Mouse (Mus musculus) gastrocnemius, adult 18-20 months (tissue): ENCODE data around the gene Wdr95. TPM values are rescaled to one million over a fixed set of nuclear protein-coding genes. Genes with fewer than 3 reads are reported as not detected.

ENCODE experiments used
- DNase-seq: peaks from one replicate; pipeline ENCODE4 v3.0.0; 2021; ENCODE audit warnings: low spot score
- total RNA-seq, 2 experiments: library from RNA; stranded (reverse); gene quantifications; 2 replicates each; pipeline ENCODE4 v1.2.3; 2021

Wdr95 gene
- total RNA-seq, 2 experiments from 2014 or later = not detected

DNA sequence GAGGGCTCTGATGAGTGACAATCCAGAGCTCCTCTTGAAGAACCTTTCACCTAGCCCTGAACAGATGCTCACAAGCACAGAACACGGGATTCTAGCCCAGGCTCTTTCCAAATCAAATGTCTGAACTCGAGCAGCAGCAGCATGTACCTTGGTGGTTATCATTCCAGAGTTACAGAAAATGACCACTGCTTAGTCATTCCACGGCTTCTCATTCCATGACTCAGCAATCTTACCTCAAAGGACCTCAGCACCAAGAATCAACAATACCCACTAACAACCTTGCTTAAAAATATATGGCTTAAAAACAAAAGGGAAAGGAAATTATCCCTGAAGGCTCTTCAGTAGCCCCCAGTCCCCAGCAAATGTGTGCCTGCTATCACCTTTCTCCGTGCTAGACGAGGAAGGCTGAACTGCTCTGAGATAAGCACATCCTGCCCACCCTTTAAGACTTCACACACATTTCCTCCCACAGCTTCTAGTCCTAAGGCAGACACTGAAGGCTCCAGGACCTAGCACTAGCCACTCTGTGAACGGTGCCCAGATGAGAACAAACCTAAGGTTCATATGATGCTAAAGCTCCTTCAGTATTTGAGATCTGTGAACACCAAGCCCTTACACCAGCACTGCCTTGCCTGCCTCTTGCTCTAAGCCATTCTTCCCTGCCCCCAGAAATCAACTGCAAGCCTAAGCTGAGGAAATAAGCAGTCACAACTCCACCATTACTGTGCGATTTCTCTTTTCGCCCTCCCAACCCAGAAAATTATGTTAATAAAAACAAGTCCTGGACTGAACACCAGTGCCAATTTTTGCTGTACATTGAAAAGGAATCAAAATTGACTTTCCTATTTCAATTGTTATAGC, 95.6 kb downstream of the Wdr95 start:
- no peak for DNase-seq

DNA sequence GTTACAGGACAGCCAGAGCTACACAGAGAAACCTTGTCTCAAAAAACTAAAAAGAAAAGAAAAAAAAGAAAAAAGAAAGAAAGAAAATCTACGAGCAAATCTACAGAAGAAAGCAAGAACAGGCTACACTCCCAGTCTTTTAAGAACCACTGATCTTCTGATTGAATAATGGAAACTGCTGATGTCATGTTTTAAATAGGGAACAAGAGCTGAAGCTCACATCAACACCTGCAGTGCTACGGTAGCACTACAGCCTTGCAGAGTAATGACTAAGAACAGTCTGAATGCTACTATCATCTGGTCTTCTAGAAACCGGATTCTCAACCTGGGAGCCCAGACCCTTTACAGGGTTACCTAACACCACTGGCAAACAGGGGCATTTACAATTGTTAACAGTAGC, 97.1 kb downstream of the Wdr95 start:
- DNase-seq = no peak

DNA sequence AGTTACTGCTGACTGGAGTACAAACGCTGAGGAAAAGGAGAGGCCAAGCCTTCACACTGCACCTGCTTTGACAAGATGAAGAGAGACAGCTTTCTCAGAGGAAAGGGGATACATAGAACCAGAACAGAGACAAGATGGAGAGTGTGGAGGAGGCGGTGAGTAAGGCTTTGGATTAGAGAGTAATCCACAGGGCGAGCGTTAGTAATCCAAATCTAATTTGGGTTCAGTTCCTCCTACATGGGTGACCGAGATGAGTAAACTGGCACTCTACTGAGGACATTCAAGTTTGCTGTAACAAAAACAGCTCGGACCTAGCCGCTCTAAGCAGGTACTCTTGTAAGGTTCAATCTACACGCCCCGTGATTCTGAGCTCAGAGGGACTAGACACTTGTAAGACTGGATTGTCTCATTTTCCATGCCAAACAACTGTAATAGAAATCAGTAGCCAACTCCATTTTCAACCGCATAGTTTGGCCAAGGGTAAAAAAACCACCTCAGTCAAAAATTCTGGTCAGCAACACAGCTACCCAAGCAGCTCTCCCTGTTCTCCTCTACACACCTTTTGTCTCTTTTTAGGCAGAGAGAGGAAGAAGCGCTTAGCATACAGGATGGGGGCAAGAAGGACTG, 106.0 kb downstream of the Wdr95 start:
- no peak for DNase-seq

DNA sequence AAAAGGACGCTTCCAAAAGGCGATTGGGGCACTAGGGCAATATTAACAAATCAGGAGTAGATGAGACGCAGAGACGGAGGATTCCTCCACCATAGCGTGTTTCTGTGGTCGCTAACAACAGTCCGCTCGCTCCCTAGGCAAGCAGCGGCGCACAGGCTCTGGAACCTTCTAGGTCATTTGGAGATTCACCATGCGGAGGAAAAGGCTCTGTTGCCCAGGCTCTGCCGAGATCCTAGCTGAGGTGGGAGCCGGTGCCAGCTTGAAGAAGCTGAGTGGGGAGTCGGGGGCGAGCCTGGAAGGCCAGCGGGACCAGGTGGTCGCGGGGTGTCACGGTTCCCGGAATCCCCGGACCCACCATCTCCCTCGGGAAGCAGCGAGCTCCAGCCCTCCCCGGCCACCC, 107.1 kb downstream of the Wdr95 start:
- DNase-seq = peak; percentile 22

DNA sequence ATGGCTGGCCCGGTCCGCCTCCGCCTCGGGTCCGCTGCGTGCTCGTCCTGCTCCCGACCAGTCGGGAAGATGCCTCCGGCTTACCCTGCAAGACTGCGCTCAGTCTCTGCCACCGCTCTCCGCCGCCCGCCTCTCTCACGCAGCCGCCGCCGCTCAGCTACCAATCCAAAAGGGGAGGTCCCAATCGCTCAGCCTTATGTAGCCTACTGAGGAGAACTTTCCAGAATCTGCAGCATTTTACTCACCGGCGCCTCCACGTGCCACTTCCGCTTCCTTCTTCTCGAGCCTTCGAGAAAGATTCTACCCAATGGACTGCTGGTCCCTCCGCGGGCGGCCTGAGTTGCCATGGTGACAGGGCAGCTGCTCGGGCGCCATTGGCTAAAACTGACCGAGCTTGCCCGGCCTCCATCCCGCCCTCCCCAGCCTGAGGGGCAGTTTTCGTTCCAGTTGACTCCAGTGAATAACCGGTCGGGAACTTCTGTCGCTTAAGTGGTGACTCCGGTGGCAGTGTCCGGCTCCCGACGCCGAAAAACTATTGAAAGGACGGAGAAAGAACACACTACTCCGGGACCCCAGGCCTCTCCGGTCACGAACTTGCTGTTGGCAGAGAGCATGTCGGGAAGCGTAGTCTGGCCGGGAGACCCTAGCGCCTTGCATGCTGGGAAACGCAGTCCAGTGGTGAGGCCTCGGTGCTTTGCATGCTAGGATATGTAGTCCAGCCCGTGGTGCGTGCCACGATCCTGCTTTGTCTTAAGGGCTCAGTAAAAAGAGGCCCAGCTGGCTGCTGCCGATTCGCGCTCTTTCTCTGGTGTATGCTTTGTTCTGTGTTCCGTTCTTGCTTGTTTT, 107.8 kb downstream of the Wdr95 start, which contains the start of gene Hsph1:
Gene Hsph1 (minus strand): TSS at position 302 of the 846 bp plus-strand sequence.
- peak; percentile 98 for DNase-seq

DNA sequence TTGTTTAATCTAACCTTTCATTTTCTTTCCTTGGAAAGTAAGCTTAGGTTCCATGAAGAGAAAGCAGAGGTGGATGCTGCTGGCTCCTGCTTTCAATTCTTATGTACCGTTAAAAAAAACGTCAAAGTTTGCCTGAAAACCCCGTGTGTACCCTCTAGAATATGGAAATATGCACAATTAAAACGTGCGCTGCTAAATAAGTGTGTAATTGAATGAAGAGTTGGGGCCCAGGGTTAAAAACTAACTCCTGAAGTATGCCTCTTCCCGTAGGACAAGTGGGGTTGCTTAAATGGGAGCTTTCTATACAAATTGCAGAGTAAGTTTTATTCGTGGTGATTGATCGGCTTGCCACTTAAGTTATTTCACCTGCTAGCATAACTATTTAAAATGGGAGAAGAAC, 108.8 kb downstream of the Wdr95 start:
- no peak for DNase-seq

DNA sequence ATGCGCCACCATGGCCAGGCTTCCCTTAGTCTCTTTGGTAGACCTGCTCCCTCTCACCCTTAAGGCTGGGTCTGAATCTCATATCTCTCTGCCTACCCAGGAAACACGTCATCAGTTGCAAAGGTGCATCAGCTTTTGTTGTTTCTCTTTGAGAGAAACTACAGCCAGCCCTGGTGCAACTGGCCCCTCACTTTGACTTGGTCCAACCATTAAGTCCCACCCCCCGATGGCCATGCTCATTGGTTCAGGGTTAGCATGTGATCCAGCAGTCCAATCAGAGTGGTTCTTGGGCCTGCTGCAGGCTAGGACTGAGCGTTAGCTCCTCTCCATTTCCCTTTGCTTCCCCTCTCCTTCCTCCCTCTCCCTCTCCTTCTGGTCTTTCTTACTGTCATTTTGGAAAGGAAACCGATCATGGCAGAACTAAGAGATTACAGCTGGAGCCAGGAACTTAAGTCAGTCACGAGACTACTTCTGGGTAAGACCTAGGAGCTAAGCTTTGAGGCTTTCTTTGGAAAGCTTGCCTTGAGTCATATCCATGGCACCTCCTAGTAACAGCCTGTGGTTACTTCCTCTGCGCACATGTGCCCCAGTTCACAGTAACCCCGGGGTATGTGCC, 112.9 kb downstream of the Wdr95 start:
- no peak for DNase-seq

DNA sequence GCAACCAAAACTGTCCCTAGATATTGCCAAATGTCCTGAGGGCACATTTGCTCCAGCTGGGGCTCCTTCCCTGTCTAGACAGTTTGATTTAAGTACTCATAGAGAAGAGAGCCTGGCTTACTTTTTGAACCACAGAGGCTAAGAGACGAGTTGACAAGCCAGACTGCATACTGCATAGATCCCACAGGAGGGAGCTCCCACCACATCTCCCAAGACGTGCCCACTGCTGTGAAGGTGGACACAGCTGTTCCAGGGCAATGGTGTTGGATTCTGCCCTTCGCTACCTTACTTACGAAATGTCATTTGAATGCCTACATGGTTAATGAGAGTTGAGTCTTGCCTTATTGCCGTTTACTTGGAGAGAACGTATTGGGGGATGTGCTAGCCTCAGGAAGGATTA, 113.9 kb downstream of the Wdr95 start:
- DNase-seq = no peak

DNA sequence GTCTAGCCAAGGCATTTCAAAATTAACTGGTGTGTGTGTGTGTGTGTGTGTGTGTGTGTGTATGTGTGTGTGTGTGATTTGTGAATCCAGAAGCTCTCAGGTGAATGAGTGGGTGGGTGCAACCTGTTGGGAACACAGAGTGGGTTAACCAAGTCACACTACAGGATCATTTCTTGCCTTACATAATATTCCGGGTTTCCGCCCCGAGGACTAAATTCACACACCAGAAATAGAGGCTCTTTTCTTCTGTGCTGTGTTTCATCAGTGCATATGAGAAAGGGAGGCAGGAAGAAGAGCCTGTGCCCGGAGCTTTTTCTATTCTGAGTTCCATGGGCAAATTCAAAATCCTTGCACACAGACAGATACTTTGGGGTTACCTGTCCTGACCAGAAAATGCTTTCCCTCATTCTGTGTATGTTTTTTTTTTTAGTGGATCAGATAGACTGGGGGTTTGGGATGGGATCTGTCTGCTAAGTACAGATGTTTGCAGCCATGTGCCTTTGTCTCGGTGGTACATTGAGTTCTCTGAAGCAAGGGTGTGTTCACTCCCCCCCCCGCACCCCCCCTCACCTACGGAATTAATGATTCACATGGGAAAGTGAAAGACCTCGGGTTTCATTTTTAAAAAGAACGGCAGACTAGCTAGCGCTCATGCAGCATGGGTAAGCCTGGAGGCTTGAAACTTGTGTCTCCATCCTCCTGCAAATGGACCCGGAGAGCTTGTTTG, 114.5 kb downstream of the Wdr95 start:
- no peak for DNase-seq

DNA sequence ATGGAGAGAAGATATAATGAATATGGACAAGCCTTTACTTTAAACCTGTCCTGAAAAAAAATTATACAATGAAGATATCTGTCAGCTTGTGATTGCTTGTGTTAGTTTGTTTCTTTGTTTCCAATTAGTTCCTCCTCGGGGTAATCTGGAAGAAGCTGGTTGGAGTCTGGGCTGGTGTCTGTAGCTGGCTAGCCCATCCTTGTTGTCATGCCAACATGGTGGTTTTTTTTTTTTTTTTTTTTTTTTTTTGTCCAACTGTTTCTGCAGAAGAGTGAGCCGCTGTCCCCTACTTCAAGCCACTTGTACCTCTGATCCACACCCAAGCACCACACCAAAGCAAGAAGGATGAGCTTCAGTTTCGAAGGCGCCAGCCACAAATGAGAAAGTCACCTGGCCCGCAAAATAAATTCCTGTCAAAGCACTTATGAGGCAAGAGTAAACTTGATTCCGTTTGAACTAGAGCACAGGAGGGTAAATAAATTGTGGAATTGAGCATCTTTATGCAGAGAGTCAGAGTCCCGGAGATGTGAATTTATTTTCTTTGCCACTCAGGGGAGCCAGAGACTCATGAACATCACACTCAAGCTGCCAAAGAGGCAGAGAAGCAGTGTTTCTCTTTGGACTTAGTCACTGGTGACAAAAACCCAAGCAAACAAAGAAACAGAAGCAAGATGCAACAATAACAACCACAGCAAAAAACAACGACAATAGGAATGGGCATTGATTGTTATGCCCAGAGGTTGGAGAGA, 119.1 kb downstream of the Wdr95 start:
- no peak for DNase-seq

DNA sequence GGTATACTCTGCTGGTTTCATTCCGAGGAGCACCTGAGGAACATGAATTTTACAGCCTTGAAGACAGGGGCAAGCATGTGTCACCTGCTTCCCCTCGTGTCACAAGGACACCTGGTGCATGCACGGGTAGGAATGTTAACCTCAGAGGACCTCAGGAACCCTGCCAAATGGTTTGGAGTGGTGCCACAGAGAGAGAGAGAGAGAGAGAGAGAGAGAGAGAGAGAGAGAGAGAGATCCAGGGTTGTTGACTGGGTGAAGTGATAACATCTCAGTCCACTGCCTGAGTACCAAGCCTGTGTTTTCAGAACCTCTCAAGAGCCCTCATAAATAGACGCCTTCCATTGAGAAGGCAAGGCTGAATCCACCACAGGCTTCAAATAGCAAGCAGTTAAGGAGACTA, 119.7 kb downstream of the Wdr95 start:
- DNase-seq = no peak

DNA sequence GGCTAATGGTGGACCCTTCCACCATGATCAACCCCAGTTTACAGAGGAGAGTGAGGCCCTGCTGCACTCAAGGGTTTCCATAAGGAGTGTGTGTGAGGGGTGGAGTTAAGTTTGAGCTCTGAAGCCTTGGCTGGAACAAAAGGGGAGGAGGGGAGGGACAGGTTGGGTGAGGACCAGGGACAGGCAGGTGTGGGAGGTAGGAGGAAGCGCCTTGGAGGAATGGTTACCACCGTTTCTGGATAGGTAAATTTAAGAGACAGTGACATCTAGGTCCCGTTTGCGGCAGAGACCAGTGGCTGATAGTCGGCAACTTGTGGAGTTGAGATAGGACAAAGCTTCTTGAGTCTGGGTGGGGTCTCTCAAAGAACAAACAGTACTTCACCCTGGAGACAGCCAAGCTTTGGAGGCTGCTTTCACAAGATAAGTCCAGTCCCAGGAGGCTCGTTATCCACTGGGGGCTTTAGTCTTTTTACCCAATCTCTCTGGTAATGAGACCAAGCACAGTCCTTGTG, 120.5 kb downstream of the Wdr95 start:
- no peak for DNase-seq

DNA sequence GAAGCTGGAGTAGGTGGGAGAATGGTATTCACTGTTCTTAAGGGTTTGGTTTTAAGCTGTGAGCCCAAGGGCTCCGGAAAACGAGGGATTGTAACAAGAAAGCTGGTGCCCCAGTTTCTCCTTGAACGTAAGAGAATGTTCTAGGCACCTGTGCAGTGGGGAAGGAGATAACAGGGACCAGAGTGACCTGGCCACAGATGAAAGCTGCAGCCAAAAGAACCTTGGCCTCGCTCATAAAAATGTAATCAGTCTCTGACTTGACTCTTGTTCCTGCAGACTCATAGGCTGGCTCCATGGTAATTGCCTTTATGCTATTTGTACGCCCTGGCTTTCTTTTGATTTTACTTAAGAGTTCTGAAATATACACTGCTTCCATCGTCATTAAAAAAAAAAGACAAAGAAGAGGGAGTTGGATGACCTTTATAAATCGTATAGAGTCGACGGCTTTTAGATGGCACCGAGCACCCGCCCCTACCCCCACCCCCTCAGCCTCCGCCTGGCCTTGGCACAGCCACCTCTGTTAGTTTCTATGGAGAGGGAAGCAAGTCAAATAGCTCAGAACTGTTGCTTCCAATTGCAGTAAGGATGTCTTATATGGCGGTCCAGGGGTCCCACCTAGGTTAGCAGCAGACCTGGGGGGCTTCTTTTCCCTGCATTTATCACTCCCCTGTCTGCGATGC, 121.2 kb downstream of the Wdr95 start:
- no peak for DNase-seq

DNA sequence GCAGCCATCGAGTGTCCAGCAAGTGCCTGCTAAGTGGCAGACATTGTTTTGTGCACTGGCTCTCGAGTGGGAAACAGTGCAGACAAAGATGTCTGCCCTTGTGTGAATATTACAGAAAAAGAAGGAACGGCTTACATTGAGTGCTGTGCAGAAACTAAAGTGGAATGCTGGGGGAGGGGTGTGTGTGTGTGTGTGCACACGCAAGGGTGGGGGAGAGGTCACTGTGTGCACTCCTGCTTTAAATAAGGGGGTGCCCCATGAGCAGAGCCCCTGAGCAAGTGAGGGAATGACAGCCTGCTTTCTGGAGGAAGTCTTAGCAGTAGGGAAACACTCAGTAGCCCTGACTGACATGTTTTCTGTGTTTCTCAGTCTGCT, 121.7 kb downstream of the Wdr95 start:
- DNase-seq = no peak

DNA sequence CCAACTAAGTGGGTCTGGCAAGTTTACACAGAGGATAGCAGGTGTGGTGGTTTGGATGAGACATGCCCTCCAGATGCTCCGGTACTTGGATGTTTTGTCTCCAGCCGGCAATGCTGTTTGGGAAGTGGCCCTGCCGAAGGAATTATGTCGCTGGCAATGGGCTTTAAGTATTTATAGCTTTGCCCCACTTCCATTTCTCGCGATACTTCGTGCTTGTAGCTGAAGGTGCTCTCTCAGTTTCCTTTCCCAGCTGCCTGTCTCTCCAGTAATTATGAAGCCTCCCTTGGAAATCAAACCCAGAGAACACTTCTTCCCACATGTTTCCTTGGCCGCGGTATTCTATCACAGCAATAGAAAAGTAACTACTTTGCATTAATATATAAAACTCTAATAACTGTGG, 127.2 kb downstream of the Wdr95 start:
- no peak for DNase-seq

DNA sequence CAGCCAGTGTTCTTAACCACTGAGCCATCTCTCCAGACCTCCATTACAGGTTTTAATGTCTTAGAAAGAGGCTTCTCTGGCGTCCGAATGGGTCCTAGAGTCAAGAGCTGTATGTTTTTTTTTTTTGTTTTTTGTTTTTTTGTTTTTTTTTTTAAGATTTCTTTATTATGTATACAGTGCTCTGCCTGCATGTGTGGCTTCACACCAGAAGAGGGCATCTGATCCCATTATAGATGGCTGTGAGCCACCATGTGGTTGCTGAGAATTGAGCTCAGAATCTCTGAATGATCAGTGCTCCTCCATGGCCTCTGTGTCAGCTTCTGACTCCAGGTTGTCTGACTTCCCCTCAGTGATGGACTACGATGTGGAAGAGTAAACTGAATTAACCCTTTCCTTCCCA, 129.5 kb downstream of the Wdr95 start:
- DNase-seq = no peak

DNA sequence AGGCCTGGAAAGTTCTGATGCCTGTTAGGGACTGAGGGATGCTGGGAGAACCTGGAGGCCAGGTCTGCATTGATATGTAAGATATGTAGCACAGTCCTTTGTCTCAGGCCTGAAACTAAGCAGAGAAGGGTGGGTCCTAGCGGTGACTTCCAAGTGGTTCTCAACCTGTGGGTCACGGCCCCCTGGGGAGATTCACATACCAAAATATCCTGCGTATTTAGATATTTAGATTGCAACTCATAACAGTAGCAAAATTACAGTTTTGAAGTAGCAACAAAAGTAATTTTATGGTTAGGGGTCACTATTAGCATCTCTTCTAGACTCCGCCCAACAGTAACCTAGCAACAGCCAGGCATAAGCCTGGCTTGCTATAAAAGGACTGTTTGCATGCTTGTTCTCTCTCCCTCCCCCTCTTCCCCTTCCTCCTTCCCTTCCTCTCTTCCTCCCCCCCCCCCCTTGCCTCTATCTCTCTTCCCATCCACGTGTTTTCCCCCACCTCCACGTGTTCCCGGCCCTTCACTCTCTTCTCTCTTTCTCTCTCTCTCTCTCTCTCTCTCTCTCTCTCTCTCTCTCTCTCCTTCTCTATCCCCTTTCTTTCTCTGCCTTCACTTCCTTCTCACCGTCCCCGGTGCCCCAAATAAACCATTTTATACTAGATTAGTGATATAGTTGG, 130.4 kb downstream of the Wdr95 start:
- no peak for DNase-seq

DNA sequence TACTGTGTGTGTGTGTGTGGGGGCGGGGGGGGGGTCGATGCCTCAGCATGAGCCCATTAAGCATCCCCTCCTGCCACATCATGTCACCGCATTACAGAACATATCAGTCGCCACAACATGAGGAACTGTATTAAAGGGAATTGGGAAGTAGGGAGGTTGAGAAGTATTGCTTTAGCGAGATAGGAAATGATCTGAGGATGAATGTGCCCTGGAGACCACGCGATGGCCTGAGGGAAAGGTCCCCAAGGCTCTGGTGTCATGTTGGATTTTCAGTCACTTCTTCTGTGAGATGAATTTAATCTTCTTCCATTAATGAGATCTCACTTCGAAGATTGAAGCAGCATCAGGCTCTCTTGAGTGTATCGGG, 130.9 kb downstream of the Wdr95 start:
- no peak for DNase-seq

DNA sequence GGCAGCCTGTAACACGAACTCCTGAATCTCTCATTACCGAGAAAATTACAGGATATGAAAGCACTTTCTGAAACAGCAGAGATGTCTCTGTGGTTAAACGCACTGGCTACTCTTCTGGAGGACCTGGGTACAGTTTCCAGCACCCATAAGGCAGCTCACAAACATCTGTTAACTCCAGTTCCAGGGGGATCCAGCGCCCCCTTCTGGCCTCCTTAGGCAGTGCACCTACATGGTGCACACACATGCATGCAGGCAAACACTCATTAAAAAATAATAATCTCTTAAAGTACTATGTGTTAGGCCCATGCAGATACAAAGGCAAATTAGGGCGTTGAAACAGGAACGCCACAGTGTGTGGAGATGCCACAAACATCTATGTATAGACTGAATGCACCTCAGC, 132.9 kb downstream of the Wdr95 start:
- no peak for DNase-seq
